Mouse (Mus musculus) heart, embryonic 14.5 days (tissue): ENCODE results near the gene Cers6. TPM values are rescaled to one million over a fixed set of nuclear protein-coding genes. Genes with fewer than 3 reads are reported as not detected.

ENCODE experiments used
- ATAC-seq: fragments of 200-750 bp; cut with Nextera tagmentation; 2 replicates; pipeline ENCODE4 v1.8.0; 2017; ENCODE audit warnings: low read depth, moderate TSS enrichment; ENCODE audit not compliant: insufficient number of reproducible peaks, insufficient read depth, low FRiP score
- H3K27ac ChIP-seq, 2 experiments: fragments of 200-500 bp in 1 of 2; fragments of 300-500 bp in 1 of 2; sonication (generic) in 1 of 2; replicated peaks in 1 of 2; 2 replicates each; pipeline ENCODE4 v1.5.1; 2012 to 2014; ENCODE audit warnings: low read depth in 2 of 2, low read length in 2 of 2, control low read depth in 1 of 2, mild to moderate bottlenecking in 1 of 2, mixed read lengths in 1 of 2; ENCODE audit not compliant: control insufficient read depth in 1 of 2, insufficient read depth in 1 of 2
- H3K27me3 ChIP-seq: fragments of 300-500 bp; sonication (generic); 2 replicates; pipeline ENCODE4 v1.6.1; 2014; ENCODE audit warnings: mild to moderate bottlenecking, low read length, control low read depth; ENCODE audit not compliant: control insufficient read depth, insufficient read depth
- H3K36me3 ChIP-seq: fragments of 300-500 bp; sonication (generic); 2 replicates; pipeline ENCODE4 v1.6.1; 2014; ENCODE audit warnings: mild to moderate bottlenecking, control low read depth, low read length, mixed read lengths; ENCODE audit not compliant: control insufficient read depth, insufficient read depth
- H3K4me1 ChIP-seq, 2 experiments: fragments of 200-500 bp in 1 of 2; fragments of 300-500 bp in 1 of 2; sonication (generic) in 1 of 2; 2 replicates each; pipeline ENCODE4 v1.6.1; 2012 to 2014; ENCODE audit warnings: low read length in 2 of 2, control low read depth in 1 of 2, mixed read lengths in 1 of 2; ENCODE audit not compliant: control insufficient read depth in 2 of 2, insufficient read depth in 2 of 2
- H3K4me2 ChIP-seq: fragments of 300-500 bp; sonication (generic); 2 replicates; pipeline ENCODE4 v1.6.1; 2014; ENCODE audit warnings: mild to moderate bottlenecking, low read length
- H3K4me3 ChIP-seq, 2 experiments: fragments of 200-500 bp in 1 of 2; fragments of 300-500 bp in 1 of 2; sonication (generic) in 1 of 2; 2 replicates each; pipeline ENCODE4 v1.5.1; 2012 to 2014; ENCODE audit warnings: low read length in 2 of 2, mild to moderate bottlenecking in 2 of 2, control low read depth in 1 of 2, low read depth in 1 of 2, moderate library complexity in 1 of 2; ENCODE audit not compliant: control insufficient read depth in 1 of 2, insufficient read depth in 1 of 2
- H3K9ac ChIP-seq: fragments of 300-500 bp; sonication (generic); 2 replicates; pipeline ENCODE4 v1.6.1; 2014; ENCODE audit warnings: mild to moderate bottlenecking, low read length
- H3K9me3 ChIP-seq: fragments of 300-500 bp; sonication (generic); 2 replicates; pipeline ENCODE4 v1.6.1; 2016; ENCODE audit warnings: low read length, control low read depth; ENCODE audit not compliant: control insufficient read depth
- WGBS: fragments of 180-500 bp; shearing (Covaris S2); extraction: QIAGEN DNeasy Blood & Tissue Kit; methylation state at CpG from one replicate; pipeline ENCODE4 v1.1.7; 2014; 5-methylcytosine and 5-hydroxymethylcytosine counted together
- polyA plus RNA-seq: library from polyadenylated mRNA; unstranded; fragments of >200 nt; fragmentation: Nextera tagmentation; extraction: Ambion mirVana; gene quantifications from 2 replicates; pipeline ENCODE4 v1.2.1, GENCODE M21; 2014

The Cers6 gene
- polyA plus RNA-seq, 1 experiment from 2014 or later = 34.4 TPM

DNA sequence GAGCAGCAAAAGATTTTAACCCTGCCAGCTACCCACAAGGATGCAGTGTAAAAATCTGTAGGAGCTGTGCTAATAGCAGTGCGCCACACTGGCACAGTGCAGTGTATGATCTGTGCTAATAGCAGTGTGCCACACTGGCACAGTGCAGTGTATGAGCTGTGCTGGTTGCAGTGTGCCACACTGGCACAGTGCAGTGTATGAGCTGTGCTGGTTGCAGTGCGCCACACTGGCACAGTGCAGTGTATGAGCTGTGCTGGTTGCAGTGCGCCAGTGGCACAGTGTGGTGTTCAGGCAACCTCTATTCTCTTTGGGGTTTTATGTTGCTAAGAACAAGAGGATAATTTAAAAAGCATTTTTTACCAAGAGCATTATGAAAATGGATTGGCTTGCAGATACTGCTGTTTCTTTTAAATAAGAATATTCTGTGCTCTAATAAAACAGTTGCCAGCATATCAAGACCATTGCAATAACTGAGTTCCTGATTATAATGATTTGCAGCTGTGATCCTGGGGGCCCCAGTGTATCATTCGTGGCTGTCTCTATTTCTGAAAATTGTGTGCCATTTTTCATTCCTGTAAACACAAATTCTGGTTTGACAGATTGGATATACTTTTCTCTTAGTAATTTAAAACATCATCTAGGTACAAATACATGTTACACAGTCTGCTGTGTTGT, 159.5 kb downstream of the Cers6 start:
- Histone ChIP-seq H3K4me3 (no peak overlapping the region), H3K9ac (no peak overlapping the region), H3K9me3 (no peaks in the 10 kb centered on the region), H3K4me1 (peaks cover 2 to 4% of the 10 kb centered on the region in 2 experiments; a peak in 2 of 4 replicates), H3K27me3 (no peaks in the 10 kb centered on the region), H3K27ac (no peak overlapping the region), H3K36me3 (no peaks in the 10 kb centered on the region), H3K4me2 (no peak overlapping the region)
- ATAC-seq = no peak
- WGBS = 86% methylated on average over 4 of the region's 4 CpGs

DNA sequence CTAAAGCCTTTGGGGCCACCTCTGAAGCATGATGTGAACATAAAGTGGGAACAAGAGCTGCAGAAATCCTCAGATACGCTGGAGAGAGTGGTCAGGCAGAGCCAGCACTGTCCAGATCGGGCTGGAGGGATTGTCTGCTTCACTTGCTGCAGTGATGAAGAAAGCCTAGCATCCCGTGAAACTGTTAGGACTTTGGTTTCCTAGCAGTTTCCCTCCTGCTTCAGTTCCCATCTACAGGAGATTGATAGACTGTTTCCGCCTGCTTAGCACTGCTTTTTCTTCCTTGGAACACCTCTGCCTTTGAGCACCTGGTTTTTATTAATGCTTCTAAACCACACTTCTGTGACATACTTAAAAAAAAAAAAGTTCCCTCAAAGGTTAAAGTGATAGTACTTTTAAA, 160.3 kb downstream of the Cers6 start:
- ATAC-seq = no peak
- Histone ChIP-seq H3K36me3 (no peaks in the 10 kb centered on the region), H3K9me3 (no peaks in the 10 kb centered on the region), H3K27ac (no peak overlapping the region), H3K9ac (no peak overlapping the region), H3K4me2 (no peak overlapping the region), H3K4me1 (peaks cover 0 to 4% of the 10 kb centered on the region in 2 experiments; a peak in 2 of 4 replicates), H3K27me3 (no peaks in the 10 kb centered on the region), H3K4me3 (no peak overlapping the region)
- 50% methylated on average over 4 of the region's 4 CpGs for WGBS

DNA sequence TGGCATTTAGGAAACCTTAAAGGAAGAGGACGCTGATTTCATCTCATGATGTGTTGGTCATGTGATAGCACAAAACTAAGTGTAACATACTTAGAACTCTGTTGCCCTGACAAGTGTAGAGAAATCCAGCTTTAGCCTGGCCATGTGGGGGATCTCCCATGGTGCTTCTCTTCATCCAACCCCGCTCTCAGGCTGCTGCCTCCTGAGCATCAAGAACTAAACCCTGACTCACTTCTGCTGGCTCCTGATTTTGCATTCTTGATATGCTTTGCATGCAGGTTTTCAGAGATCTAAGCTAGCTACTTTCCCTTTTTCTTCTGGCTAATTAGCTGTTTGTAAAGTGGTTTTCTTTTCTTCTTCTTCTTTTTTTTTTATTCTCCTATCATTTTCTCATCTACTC, 163.6 kb downstream of the Cers6 start:
- H3K4me2 ChIP-seq = no peak overlapping the region
- no peaks in the 10 kb centered on the region for H3K36me3 ChIP-seq
- no peak overlapping the region for H3K27ac ChIP-seq
- H3K9ac ChIP-seq = no peak overlapping the region
- 0 out of 2 replicates have a peak, but pooled peaks cover 5% of the 10 kb centered on the region for H3K9me3 ChIP-seq
- 89% methylated on average over 2 of the region's 2 CpGs for WGBS
- no peak overlapping the region for H3K4me3 ChIP-seq
- peaks cover 0 to 2% of the 10 kb centered on the region in 2 experiments; a peak in 1 of 4 replicates for H3K4me1 ChIP-seq
- H3K27me3 ChIP-seq = no peaks in the 10 kb centered on the region
- no peak for ATAC-seq

DNA sequence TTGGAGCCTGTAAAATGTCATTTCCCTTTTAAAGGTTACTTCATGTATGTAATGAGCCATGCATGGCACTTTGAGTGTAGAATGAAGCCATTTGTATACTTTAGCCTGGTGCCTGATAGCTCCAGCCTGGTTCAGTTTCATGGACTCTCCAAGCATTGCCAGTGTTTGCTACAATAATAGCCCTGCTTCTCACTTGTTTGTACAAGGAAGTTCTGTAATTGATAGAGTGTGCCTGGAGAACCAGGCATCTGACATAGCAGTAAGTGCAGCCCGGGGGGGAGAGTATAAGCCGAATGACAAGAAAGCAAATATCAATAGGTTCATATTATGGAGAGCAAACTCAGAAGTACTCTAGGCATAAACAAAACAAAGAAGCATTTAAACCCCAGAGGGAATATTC, 171.3 kb downstream of the Cers6 start:
- Histone ChIP-seq H3K27ac (no peak overlapping the region), H3K4me2 (no peak overlapping the region), H3K9ac (no peak overlapping the region), H3K27me3 (no peaks in the 10 kb centered on the region), H3K4me1 (no peaks in the 10 kb centered on the region), H3K9me3 (0 out of 2 replicates have a peak, but pooled peaks cover 5% of the 10 kb centered on the region), H3K4me3 (no peak overlapping the region), H3K36me3 (no peaks in the 10 kb centered on the region)
- ATAC-seq = no peak
- WGBS = 68% methylated on average over 2 of the region's 2 CpGs

DNA sequence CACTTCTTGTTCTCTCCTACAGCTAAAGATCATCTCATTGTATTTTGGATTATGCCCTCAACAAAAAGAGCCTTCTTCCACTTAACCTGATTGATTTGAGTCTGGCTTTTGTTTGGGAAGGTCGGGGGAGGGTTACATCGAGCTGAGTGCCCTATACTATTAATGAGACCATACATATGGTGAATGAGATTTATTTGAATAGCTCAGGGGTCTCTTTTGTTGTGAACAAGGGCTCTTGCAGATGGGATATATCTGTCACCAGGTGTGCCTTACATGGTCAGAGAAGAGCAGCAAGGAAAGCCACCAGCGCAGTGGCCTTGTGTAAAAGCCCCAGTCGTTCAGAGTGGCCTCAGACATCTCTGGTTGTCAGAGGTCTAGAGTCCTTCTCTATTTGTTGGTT, 174.2 kb downstream of the Cers6 start:
- Histone ChIP-seq H3K4me1 (no peaks in the 10 kb centered on the region), H3K4me3 (no peak overlapping the region), H3K9ac (no peak overlapping the region), H3K36me3 (no peaks in the 10 kb centered on the region), H3K27me3 (no peaks in the 10 kb centered on the region), H3K27ac (no peak overlapping the region), H3K4me2 (no peak overlapping the region), H3K9me3 (no peaks in the 10 kb centered on the region)
- no peak for ATAC-seq
- 55% methylated on average over 4 of the region's 4 CpGs for WGBS

DNA sequence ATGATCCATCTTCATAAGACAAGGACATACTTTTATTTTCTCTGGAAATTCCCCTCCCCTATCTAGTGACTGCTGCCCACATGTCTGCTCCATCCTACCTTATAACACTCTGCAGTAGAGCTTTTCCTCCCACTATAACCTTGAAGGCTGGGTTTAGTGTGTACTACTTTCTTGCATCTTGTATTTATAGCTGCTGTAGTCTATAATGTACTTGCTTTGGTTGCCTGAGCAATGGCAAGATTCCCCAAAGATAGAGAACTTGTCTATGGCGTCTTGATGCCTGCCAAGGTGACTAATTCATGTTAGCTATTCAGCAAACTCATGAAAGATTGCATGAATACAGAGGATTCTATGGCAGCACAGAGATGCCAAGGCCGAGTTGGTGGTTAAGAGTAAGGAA, 176.1 kb downstream of the Cers6 start:
- WGBS = 79% methylated on average over 2 of the region's 2 CpGs
- no peaks in the 10 kb centered on the region for H3K4me1 ChIP-seq
- H3K27ac ChIP-seq = no peak overlapping the region
- no peak overlapping the region for H3K9ac ChIP-seq
- H3K4me3 ChIP-seq = no peak overlapping the region
- no peak overlapping the region for H3K4me2 ChIP-seq
- H3K9me3 ChIP-seq = no peaks in the 10 kb centered on the region
- no peaks in the 10 kb centered on the region for H3K27me3 ChIP-seq
- no peak for ATAC-seq
- no peaks in the 10 kb centered on the region for H3K36me3 ChIP-seq

DNA sequence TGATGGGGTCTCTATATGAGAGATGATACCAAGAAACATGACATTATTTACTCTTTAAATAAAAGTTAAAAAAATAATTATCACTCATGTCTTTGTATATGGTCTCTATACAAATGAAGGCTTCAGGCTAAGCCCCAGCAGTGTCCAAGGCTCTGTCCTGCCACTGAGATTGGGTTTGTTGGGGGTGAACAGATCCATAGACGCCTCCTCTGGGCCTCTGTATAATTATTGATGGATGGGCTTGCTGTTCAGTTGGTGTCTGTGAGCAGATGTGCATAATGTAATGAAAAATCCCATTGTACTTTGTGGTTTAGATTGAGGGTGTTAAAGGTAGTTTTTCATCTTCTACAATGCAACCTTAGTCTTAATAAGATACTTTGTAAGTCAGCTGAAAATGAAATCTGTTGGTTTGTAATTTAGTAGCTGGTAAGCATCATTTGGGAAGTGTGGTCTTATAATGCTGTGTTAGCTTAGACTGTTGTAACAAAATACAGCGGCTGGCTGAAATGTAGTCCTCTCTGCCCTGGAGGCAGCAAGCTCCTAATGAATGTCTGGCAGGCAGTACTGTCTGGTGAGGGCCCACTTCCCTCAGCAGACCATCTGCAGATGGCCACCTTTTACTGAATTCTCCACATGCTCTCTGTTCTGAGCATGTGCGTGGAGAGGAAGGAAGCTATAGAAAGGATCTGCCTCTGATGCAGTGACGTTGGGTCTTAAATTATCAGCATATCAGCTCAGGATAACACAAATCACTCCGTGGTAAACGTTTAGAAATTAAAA, 181.3 kb downstream of the Cers6 start:
- 59% methylated on average over 6 of the region's 6 CpGs for WGBS

More for the DNA sequence above, 181.3 kb downstream of the Cers6 start:
- H3K27ac ChIP-seq = no peak overlapping the region
- no peak overlapping the region for H3K4me3 ChIP-seq
- H3K36me3 ChIP-seq = no peaks in the 10 kb centered on the region
- no peaks in the 10 kb centered on the region for H3K27me3 ChIP-seq
- no peaks in the 10 kb centered on the region for H3K4me1 ChIP-seq
- ATAC-seq = no peak
- H3K9ac ChIP-seq = no peak overlapping the region
- no peaks in the 10 kb centered on the region for H3K9me3 ChIP-seq
- H3K4me2 ChIP-seq = no peak overlapping the region
